Mouse (Mus musculus) hindbrain, embryonic 16.5 days (tissue): ENCODE results near the gene Zbp1. TPM values are rescaled to one million over a fixed set of nuclear protein-coding genes. Genes with fewer than 3 reads are reported as not detected.

ENCODE experiments used
- ATAC-seq: fragments of 200-750 bp; cut with Nextera tagmentation; 2 replicates; pipeline ENCODE4 v1.8.0; 2017; ENCODE audit warnings: moderate TSS enrichment, moderate library complexity
- H3K27ac ChIP-seq: fragments of 300-500 bp; sonication (generic); 2 replicates; pipeline ENCODE4 v1.5.1; 2014; ENCODE audit warnings: low read depth, mild to moderate bottlenecking, control low read depth, low read length, moderate library complexity
- H3K27me3 ChIP-seq: fragments of 300-500 bp; sonication (generic); replicated peaks from 2 replicates; pipeline ENCODE4 v1.6.1; 2014; ENCODE audit warnings: low read length; ENCODE audit not compliant: control insufficient read depth, insufficient read depth
- H3K36me3 ChIP-seq: fragments of 300-500 bp; sonication (generic); 2 replicates; pipeline ENCODE4 v1.6.1; 2014; ENCODE audit warnings: mild to moderate bottlenecking, low read length, moderate library complexity, mixed read lengths; ENCODE audit not compliant: control insufficient read depth, insufficient read depth
- H3K4me1 ChIP-seq: fragments of 300-500 bp; sonication (generic); 2 replicates; pipeline ENCODE4 v1.6.1; 2014; ENCODE audit warnings: low read depth, low read length; ENCODE audit not compliant: control insufficient read depth, insufficient read depth
- H3K4me2 ChIP-seq: fragments of 300-500 bp; sonication (generic); 2 replicates; pipeline ENCODE4 v1.6.1; 2014; ENCODE audit warnings: mild to moderate bottlenecking, low read length, control low read depth, moderate library complexity
- H3K4me3 ChIP-seq: fragments of 300-500 bp; sonication (generic); 2 replicates; pipeline ENCODE4 v1.5.1; 2014; ENCODE audit warnings: mild to moderate bottlenecking, low read length, control low read depth, moderate library complexity
- H3K9ac ChIP-seq: fragments of 300-500 bp; sonication (generic); 2 replicates; pipeline ENCODE4 v1.6.1; 2014; ENCODE audit warnings: low read depth, mild to moderate bottlenecking, control low read depth, low read length, moderate library complexity
- H3K9me3 ChIP-seq: fragments of 300-500 bp; sonication (generic); 2 replicates; pipeline ENCODE4 v1.6.1; 2014; ENCODE audit warnings: mild to moderate bottlenecking, low read length, moderate library complexity; ENCODE audit not compliant: control insufficient read depth
- whole genome bisulfite sequencing: fragments of 180-500 bp; shearing (Covaris S2); extraction: QIAGEN DNeasy Blood & Tissue Kit; methylation state at CpG from one replicate; pipeline ENCODE4 v1.1.7; 2014; 5-methylcytosine and 5-hydroxymethylcytosine counted together
- polyA plus RNA-seq: library from polyadenylated mRNA; unstranded; fragments of >200 nt; fragmentation: Nextera tagmentation; extraction: Ambion mirVana; gene quantifications from 2 replicates; pipeline ENCODE4 v1.2.1, GENCODE M21; 2015

Zbp1 gene
- polyA plus RNA-seq, 1 experiment from 2014 or later = not detected

DNA sequence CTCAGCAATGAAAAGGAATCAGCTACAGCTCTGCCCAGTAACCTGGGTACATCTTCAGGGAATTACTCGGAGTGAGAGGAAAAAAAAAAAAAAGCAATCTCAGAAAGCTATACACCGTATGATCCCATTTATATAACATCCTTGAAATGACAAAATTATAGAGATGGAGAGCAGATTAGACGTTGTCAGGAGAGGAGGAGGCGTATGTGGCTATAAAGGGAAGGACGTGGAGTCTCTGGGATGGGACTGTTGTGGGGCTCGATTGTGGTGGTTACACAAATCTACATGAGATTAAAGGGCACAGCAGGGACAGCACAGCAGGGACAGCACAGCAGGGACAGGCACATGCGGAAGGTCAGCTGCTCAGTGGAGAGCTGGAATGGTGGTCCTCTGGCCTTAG, 30.1 kb upstream of the Zbp1 start:
- no peaks in the 10 kb centered on the region for H3K27me3 ChIP-seq
- H3K27ac ChIP-seq = no peak overlapping the region
- no peaks in the 10 kb centered on the region for H3K36me3 ChIP-seq
- ATAC-seq = no peak
- no peak overlapping the region for H3K4me3 ChIP-seq
- H3K4me1 ChIP-seq = peaks cover 52% of the 10 kb centered on the region
- 70% methylated on average over 7 of the region's 7 CpGs for WGBS
- H3K9ac ChIP-seq = no peak overlapping the region
- H3K9me3 ChIP-seq = no peaks in the 10 kb centered on the region
- no peak overlapping the region for H3K4me2 ChIP-seq

DNA sequence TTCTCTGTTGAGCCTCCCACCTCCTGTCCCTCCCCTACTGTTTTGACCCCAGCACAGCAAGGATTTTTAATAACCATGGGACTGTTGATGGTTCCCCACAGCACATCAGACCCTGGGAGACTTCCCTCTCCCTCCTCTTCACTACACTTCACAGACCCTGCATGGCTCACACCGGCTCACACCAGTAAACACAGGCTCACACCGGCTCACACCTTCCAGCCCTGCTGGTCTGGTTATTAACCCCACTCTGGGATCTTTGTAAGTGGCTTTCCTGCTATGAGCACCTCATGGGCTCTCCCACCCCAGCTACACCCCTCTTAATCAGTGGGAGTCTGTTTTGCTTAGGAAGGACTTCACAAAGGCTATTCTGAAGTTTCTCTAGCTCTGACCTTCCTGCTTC, 29.2 kb upstream of the Zbp1 start:
- Histone ChIP-seq H3K36me3 (no peaks in the 10 kb centered on the region), H3K27ac (no peak overlapping the region), H3K4me1 (peaks cover 50% of the 10 kb centered on the region), H3K27me3 (no peaks in the 10 kb centered on the region), H3K9ac (no peak overlapping the region), H3K4me2 (no peak overlapping the region), H3K9me3 (no peaks in the 10 kb centered on the region), H3K4me3 (no peak overlapping the region)
- WGBS = 50% methylated on average over 2 of the region's 2 CpGs
- no peak for ATAC-seq

DNA sequence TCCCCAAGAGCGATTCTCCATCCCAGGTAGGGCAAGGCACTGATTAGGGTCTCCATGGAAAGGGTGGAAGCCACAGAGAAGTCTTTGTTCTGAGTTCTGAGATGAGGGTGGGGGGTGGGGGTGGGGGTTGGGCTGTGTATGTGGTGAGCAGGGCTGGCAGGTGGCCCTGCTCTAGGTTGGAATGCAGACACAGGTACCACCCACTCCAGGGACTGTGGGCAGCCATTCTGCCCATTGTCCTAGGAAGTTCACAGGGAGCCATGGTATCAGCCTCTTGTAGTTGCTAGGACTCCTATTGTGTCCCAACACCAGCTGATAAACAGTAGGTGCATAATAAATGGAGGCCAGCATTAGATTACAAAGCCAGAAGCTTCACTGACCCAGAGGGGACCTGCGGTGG, 28.5 kb upstream of the Zbp1 start:
- Histone ChIP-seq H3K36me3 (no peaks in the 10 kb centered on the region), H3K4me2 (no peak overlapping the region), H3K4me1 (peaks cover 51% of the 10 kb centered on the region), H3K9me3 (no peaks in the 10 kb centered on the region), H3K27me3 (no peaks in the 10 kb centered on the region), H3K9ac (no peak overlapping the region), H3K27ac (no peak overlapping the region), H3K4me3 (no peak overlapping the region)
- ATAC-seq = no peak
- 26% methylated on average over 2 of the region's 2 CpGs for WGBS

DNA sequence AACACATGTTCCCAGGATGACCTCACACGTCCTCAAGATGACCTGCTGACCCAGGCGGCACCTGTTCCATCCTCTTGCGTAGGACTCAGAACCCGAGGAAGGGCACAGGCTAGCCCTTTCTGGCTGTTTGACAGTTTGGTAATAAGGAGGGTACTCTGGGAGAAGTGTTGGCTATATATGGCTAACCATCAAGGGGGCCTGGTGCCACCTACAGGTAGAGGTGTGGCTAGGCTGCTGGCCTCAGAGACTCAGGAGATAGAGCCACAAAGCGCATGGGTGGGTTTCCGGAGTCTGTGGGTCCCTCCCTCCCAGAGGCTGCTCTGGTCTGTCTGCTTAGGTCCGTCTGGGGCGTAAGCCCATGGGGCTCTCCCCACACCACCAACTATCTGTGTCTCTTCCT, 28.0 kb upstream of the Zbp1 start:
- H3K27ac ChIP-seq = no peak overlapping the region

DNA sequence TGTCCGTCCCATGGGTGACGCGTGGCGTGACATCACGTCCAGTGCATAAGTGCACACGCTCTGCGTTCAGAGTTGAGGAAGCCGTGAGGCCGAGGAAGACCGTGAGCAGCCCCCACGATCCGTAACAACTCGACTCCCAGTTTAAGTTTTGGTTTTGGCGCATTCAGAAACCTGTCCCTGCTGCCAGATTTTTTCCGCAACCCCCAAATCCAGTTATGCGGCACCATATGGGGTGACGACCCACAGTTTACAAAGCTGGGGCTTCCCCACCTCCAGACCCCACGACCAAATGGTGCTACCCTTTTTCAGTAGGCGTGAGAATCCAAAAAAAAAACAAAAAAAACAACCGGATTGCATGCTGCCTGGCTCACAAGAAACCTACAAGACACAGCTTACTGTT, 26.5 kb upstream of the Zbp1 start:
- H3K27me3 ChIP-seq = no peaks in the 10 kb centered on the region
- H3K9me3 ChIP-seq = no peaks in the 10 kb centered on the region
- H3K4me3 ChIP-seq = no peak overlapping the region
- no peak overlapping the region for H3K4me2 ChIP-seq
- no peak for ATAC-seq
- peaks cover 44% of the 10 kb centered on the region for H3K4me1 ChIP-seq
- no peak overlapping the region for H3K9ac ChIP-seq
- H3K27ac ChIP-seq = no peak overlapping the region
- 84% methylated on average over 20 of the region's 20 CpGs for WGBS
- H3K36me3 ChIP-seq = no peaks in the 10 kb centered on the region

More for the DNA sequence above, 28.0 kb upstream of the Zbp1 start:
- H3K9me3 ChIP-seq = no peaks in the 10 kb centered on the region
- ATAC-seq = no peak
- no peaks in the 10 kb centered on the region for H3K27me3 ChIP-seq
- H3K4me2 ChIP-seq = no peak overlapping the region
- 70% methylated on average over 8 of the region's 8 CpGs for WGBS
- no peak overlapping the region for H3K9ac ChIP-seq
- no peak overlapping the region for H3K4me3 ChIP-seq
- peaks cover 46% of the 10 kb centered on the region for H3K4me1 ChIP-seq
- no peaks in the 10 kb centered on the region for H3K36me3 ChIP-seq

DNA sequence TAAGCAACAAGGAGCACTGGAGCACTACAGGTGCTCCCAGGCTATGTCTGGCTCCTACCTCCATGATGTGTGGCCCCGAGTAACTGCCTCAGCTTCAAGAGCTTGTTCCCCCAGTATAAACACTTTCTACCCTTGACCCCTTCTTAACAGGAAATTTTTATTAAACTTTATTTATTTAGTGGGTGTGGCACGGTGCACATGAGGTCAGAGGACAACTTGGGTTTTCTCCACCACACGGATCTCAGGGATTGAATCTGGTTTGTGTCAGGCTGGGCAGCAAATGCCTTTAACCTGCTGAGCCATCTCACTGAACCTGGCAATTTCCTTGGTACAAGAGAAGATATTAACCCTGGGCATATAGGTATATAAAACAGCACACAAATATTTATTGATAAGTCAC, 25.4 kb upstream of the Zbp1 start:
- H3K9me3 ChIP-seq = no peaks in the 10 kb centered on the region
- H3K9ac ChIP-seq = no peak overlapping the region
- peaks cover 33% of the 10 kb centered on the region for H3K4me1 ChIP-seq
- H3K36me3 ChIP-seq = no peaks in the 10 kb centered on the region
- ATAC-seq = no peak
- H3K4me2 ChIP-seq = no peak overlapping the region
- no peaks in the 10 kb centered on the region for H3K27me3 ChIP-seq
- no peak overlapping the region for H3K4me3 ChIP-seq
- no peak overlapping the region for H3K27ac ChIP-seq
- WGBS = 71% methylated on average over 3 of the region's 3 CpGs

DNA sequence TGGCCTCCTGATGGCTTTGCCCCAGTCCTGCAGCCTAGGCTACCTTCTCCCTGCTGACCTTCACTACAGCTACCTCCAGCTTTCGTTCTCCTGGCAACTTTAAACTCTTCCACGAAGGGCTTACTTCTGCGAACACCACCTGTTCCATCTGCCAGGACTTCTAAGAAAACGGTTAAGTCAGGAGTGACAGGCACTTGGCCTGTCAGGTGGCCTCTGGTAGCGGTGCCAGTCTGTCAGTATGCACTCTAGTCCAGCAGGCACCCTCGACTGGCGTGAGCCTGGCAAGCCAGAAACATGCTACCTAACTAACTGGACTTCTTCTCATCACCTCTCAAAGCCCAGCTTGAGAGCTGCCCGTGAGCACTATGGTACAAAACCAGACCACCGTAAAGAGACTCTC, 24.9 kb upstream of the Zbp1 start:
- Histone ChIP-seq H3K9ac (no peak overlapping the region), H3K9me3 (no peaks in the 10 kb centered on the region), H3K27me3 (no peaks in the 10 kb centered on the region), H3K27ac (no peak overlapping the region), H3K36me3 (no peaks in the 10 kb centered on the region), H3K4me1 (peaks cover 37% of the 10 kb centered on the region), H3K4me3 (no peak overlapping the region), H3K4me2 (no peak overlapping the region)
- WGBS = 62% methylated on average over 9 of the region's 9 CpGs
- ATAC-seq = no peak

DNA sequence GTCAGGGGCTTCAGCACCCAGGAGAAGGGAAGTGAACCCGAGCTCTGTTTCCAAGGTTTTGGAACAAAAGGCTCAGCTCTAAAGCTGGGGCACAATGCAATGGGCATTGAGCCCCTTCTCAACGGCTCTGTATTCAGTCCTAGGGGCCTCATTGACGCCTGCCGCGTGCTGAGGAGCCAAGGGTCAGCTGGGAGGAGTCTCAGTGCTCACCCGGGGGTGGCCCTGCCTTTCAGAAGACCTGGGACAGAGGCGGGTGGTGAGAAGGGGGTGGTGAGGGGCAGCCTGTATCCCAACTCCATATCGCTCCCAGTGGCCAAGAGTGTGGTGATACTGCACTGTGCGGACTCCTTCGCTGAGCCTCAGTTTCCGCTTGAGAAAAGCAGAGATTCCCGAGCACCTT, 24.2 kb upstream of the Zbp1 start:
- H3K36me3 ChIP-seq = no peaks in the 10 kb centered on the region
- no peaks in the 10 kb centered on the region for H3K9me3 ChIP-seq
- no peak overlapping the region for H3K9ac ChIP-seq
- ATAC-seq = peak; percentile 61
- peaks cover 41% of the 10 kb centered on the region for H3K4me1 ChIP-seq
- no peak overlapping the region for H3K4me3 ChIP-seq
- no peak overlapping the region; the same call in 1 of the 2 replicates for H3K4me2 ChIP-seq
- WGBS = 14% methylated on average over 12 of the region's 12 CpGs
- H3K27me3 ChIP-seq = no peaks in the 10 kb centered on the region
- H3K27ac ChIP-seq = no peak overlapping the region

DNA sequence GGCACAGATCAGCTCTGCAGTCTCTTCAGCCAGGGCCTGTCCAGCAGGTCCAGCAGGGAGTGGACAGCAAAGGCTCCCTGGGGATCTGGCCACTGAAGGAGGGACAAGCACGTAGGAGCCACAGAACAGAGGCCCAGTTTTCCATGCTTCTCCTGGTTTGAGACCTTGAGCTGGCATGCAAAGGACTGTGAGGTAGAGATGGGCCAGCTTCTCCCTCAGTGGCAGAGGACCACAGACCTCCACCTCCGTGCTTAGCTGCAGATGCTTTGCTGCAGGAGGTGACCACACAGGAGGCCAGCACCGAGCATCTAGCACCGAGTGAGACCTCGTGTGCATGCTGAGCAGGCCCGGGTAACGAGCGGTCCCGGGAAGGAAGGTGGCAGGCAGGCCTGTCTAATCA, 22.0 kb upstream of the Zbp1 start:
- Histone ChIP-seq H3K27me3 (no peaks in the 10 kb centered on the region), H3K4me3 (no peak overlapping the region), H3K36me3 (no peaks in the 10 kb centered on the region), H3K4me1 (peaks cover 46% of the 10 kb centered on the region), H3K27ac (no peak overlapping the region), H3K4me2 (no peak overlapping the region), H3K9me3 (no peaks in the 10 kb centered on the region), H3K9ac (no peak overlapping the region)
- 31% methylated on average over 9 of the region's 9 CpGs for WGBS
- ATAC-seq = no peak

DNA sequence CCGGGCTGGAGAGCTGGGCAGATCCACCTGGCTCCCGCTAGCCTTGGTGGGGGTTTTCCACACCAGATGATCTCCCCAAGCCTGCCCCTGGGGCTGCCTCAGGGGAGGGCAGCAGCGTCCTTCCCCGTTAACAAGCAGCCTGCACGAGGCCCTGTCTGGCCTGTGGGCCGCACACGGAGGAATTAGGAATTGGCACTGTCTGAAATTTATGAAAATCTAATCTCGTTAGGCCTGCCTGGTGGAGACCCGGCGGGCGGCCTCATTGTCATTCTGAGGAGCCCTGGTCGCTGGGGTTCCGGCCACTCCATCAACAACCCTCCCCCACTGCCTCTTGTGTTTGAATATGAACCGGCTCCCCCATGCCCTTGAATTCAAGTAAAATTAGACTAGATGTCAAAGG, 19.8 kb upstream of the Zbp1 start:
- Histone ChIP-seq H3K4me1 (peaks cover 49% of the 10 kb centered on the region), H3K4me3 (no peak overlapping the region), H3K27me3 (no peaks in the 10 kb centered on the region), H3K9ac (peak overlapping the region; percentile 43; the same call in 1 of the 2 replicates), H3K9me3 (no peaks in the 10 kb centered on the region), H3K4me2 (no peak overlapping the region), H3K36me3 (no peaks in the 10 kb centered on the region), H3K27ac (no peak overlapping the region)
- 16% methylated on average over 14 of the region's 14 CpGs for WGBS
- no peak for ATAC-seq
